Mouse (Mus musculus) limb, embryonic 14.5 days (tissue): ENCODE results near the gene Gm5475. TPM values are rescaled to one million over a fixed set of nuclear protein-coding genes. Genes with fewer than 3 reads are reported as not detected.

Experiments
- ATAC-seq: fragments of 200-750 bp; cut with Nextera tagmentation; 2 replicates; pipeline ENCODE4 v1.8.0; 2017; ENCODE audit warnings: low read depth, moderate number of reproducible peaks, moderate TSS enrichment; ENCODE audit not compliant: low FRiP score
- DNase-seq: peaks from one replicate; pipeline ENCODE4 v3.0.0-alpha.2; 2015; ENCODE audit warnings: low spot score
- H3K27ac ChIP-seq: fragments of 300-500 bp; sonication (generic); replicated peaks from 2 replicates; pipeline ENCODE4 v1.5.1; 2014; ENCODE audit warnings: low read depth, mild to moderate bottlenecking, low read length, moderate library complexity, mixed read lengths
- H3K27me3 ChIP-seq: fragments of 300-500 bp; sonication (generic); 2 replicates; pipeline ENCODE4 v1.6.1; 2014; ENCODE audit warnings: low read length, mixed read lengths; ENCODE audit not compliant: control insufficient read depth, insufficient read depth
- H3K36me3 ChIP-seq: fragments of 300-500 bp; sonication (generic); 2 replicates; pipeline ENCODE4 v1.6.1; 2014; ENCODE audit warnings: mild to moderate bottlenecking, low read length, moderate library complexity, mixed read lengths; ENCODE audit not compliant: control insufficient read depth, insufficient read depth
- H3K4me1 ChIP-seq: fragments of 300-500 bp; sonication (generic); 2 replicates; pipeline ENCODE4 v1.6.1; 2014; ENCODE audit warnings: antibody characterized with exemption, low read length, mixed read lengths; ENCODE audit not compliant: control insufficient read depth, insufficient read depth
- H3K4me2 ChIP-seq: fragments of 300-500 bp; sonication (generic); replicated peaks from 2 replicates; pipeline ENCODE4 v1.6.1; 2014; ENCODE audit warnings: low read depth, mild to moderate bottlenecking, low read length, moderate library complexity; ENCODE audit not compliant: severe bottlenecking
- H3K4me3 ChIP-seq: fragments of 300-500 bp; sonication (generic); replicated peaks from 2 replicates; pipeline ENCODE4 v1.5.1; 2014; ENCODE audit warnings: low read length
- H3K9ac ChIP-seq: fragments of 300-500 bp; sonication (generic); 2 replicates; pipeline ENCODE4 v1.6.1; 2014; ENCODE audit warnings: mild to moderate bottlenecking, low read depth, low read length, moderate library complexity; ENCODE audit not compliant: severe bottlenecking
- H3K9me3 ChIP-seq: fragments of 300-500 bp; sonication (generic); 2 replicates; pipeline ENCODE4 v1.6.1; 2016; ENCODE audit warnings: low read length; ENCODE audit not compliant: control insufficient read depth
- POLR2A ChIP-seq: fragments of 200-500 bp; IDR thresholded peaks from 2 replicates; pipeline ENCODE4 v1.8.0; 2012; ENCODE audit warnings: inconsistent platforms, mild to moderate bottlenecking, moderate library complexity, borderline replicate concordance; ENCODE audit not compliant: insufficient read depth, insufficient read length; ENCODE audit errors: extremely low read depth
- WGBS: fragments of 180-500 bp; shearing (Covaris S2); extraction: QIAGEN DNeasy Blood & Tissue Kit; methylation state at CpG from one replicate; pipeline ENCODE4 v1.1.7; 2014; 5-methylcytosine and 5-hydroxymethylcytosine counted together
- polyA plus RNA-seq, 2 experiments: library from polyadenylated mRNA; depleted of rRNA in 1 of 2; stranded (reverse) in 1 of 2; unstranded in 1 of 2; fragments of >200 nt; fragmentation: Nextera tagmentation in 1 of 2; extraction: Ambion mirVana in 1 of 2; gene quantifications; 2 replicates each; pipeline versions ENCODE4 v1.2.1 to v1.2.3; 2012 to 2014

The Gm5475 gene
- polyA plus RNA-seq, 2 experiments: 0.04 to 0.12 TPM

DNA sequence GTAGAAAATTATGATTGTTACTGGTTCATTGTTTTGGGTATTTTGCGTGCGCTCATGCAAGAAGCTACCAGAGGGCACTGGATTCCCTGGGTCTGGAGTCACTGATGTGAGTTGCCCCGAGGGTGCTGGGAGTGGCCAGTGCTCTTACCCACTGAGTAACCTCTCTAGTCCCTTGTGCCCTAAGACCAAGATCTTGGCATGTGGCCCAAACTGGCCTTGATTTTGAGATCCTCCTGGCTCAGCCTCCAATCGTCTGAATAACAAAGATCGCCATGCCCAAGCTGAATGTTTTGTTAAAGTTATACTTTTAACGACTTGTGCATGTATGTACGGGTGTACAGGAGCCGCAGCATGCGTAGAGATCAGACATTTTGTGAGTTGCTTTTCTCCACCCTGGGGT is 36.2 kb upstream of the Gm5475 start:
- H3K4me2 ChIP-seq: no peak overlapping the region

DNA sequence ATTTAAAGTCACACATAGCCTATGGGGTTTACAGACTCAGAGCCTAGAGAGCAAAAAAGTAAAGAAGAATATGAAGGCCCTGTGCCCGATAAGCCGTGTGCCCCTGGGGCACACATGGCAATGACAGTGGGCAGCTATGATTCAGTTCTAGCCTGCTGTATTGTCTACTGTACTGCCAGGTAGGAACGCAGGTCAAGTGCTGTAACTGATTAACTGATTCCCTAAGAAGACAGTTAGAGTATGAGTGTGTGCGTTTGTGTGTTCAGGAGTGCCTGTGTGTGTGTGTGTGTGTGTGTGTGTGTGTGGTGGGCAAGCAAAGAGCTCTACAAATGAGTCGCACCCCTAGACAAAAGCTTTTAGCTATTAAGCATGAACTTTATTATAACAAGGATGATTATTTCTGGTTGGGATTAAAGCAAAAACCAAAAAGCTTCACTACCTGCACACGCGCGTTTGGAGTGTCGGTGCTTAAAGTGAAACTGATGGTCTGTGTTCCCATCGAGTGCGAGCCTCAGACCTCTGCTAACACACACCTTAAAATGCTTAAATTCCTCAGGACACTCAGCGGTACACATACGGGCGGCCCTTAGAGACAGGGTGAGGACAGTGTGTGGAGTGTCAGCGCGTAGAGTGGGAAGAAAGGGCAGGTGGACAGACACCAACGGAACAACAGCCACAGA is 34.3 kb upstream of the Gm5475 start:
- Histone ChIP-seq H3K36me3 (no peaks in the 10 kb centered on the region), H3K27ac (no peak overlapping the region), H3K4me2 (no peak overlapping the region), H3K9me3 (no peaks in the 10 kb centered on the region), H3K9ac (no peak overlapping the region), H3K27me3 (no peaks in the 10 kb centered on the region), H3K4me1 (no peaks in the 10 kb centered on the region), H3K4me3 (no peak overlapping the region)
- 92% methylated on average over 17 of the region's 17 CpGs for WGBS
- DNase-seq: no peak
- no peak for ATAC-seq
- no peak for TF ChIP-seq POLR2A

More for the DNA sequence above, 36.2 kb upstream of the Gm5475 start:
- H3K4me3 ChIP-seq: no peak overlapping the region
- no peaks in the 10 kb centered on the region for H3K36me3 ChIP-seq
- no peak overlapping the region for H3K27ac ChIP-seq
- no peak overlapping the region for H3K9ac ChIP-seq
- no peak for TF ChIP-seq POLR2A
- ATAC-seq: no peak
- H3K27me3 ChIP-seq: no peaks in the 10 kb centered on the region
- 89% methylated on average over 9 of the region's 9 CpGs for WGBS
- H3K9me3 ChIP-seq: no peaks in the 10 kb centered on the region
- no peak for DNase-seq
- no peaks in the 10 kb centered on the region for H3K4me1 ChIP-seq

DNA sequence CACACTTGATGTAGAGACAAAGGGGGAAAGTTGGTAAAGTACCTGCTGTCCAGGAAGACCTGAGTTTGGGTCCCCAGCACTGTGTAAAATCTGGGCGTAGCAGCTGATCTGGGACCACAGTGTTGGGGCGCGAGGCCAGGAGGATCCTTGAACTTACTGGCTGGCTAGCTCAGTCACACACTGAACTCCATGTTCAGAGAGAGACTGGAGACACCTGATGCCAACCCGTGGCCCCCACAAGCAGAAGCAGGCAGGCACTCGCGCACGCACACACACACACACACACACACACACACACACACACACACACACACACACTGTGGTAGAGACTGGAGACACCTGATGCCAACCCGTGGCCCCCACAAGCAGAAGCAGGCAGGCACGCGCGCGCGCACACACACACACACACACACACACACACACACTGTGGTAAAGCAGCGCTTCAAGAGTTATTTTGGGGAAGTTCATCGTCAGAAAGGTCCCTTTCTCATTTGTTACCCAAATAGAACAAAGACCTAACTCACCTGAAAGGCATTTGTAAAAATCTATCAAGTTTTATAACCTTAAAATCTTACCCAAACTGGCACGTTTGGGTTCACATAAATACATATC is 33.6 kb upstream of the Gm5475 start:
- Histone ChIP-seq H3K4me1 (no peaks in the 10 kb centered on the region), H3K9me3 (no peaks in the 10 kb centered on the region), H3K27me3 (no peaks in the 10 kb centered on the region), H3K4me2 (no peak overlapping the region), H3K4me3 (no peak overlapping the region), H3K9ac (no peak overlapping the region), H3K36me3 (peaks cover 2% of the 10 kb centered on the region; the same call in 1 of the 2 replicates), H3K27ac (no peak overlapping the region)
- DNase-seq: no peak
- ATAC-seq: no peak
- 86% methylated on average over 14 of the region's 16 CpGs for WGBS
- TF ChIP-seq POLR2A: no peak

DNA sequence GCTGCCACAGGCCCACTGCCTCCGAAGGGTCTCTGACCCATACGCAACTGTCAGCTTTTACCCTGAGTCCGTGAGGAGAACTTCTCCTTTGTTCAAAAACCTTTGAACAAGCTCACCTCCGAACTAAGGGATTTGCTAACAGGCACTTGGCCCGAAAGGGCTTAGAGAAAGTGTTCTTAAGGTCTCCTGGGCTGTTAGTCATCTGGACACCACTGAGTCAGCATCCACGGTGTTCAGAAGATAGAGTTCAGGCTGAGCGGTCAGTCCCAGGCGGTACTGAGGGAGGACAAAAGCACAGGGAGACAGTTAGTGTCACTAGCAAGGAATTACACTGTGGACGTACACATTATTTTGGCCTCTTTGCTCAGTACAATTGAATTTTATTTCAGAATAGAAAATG is 33.1 kb upstream of the Gm5475 start:
- no peak for TF ChIP-seq POLR2A
- 71% methylated on average over 9 of the region's 9 CpGs for WGBS
- no peak overlapping the region for H3K27ac ChIP-seq
- DNase-seq (no peak), ATAC-seq (no peak)
- H3K36me3 ChIP-seq: peaks cover 8% of the 10 kb centered on the region
- H3K4me1 ChIP-seq: no peaks in the 10 kb centered on the region
- H3K9me3 ChIP-seq: no peaks in the 10 kb centered on the region
- no peak overlapping the region for H3K4me2 ChIP-seq
- H3K27me3 ChIP-seq: no peaks in the 10 kb centered on the region
- H3K9ac ChIP-seq: no peak overlapping the region
- H3K4me3 ChIP-seq: no peak overlapping the region

DNA sequence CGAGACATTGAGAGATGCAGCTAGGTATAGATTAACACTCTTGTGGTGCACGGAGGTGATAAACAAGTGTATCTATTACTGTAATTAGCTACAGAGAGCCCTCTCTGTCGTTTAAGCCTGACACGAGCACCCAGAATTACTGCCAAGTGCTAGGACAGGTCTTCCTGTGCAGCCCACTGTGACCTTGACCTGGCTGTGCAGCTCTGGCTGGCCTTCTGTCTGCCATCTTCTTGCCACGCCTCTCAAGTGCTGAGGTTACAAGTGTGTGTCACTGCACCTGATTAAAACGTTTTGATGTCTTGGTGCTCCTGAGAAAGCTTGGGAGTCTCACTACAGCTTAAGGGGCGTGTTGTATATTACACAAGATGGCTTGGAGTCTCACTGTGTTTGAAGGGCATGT is 30.9 kb upstream of the Gm5475 start:
- Histone ChIP-seq H3K9ac (no peak overlapping the region), H3K9me3 (no peaks in the 10 kb centered on the region), H3K4me1 (no peaks in the 10 kb centered on the region), H3K4me3 (no peak overlapping the region), H3K27ac (no peak overlapping the region), H3K4me2 (no peak overlapping the region), H3K27me3 (no peaks in the 10 kb centered on the region), H3K36me3 (peaks cover 29% of the 10 kb centered on the region)
- TF ChIP-seq POLR2A: no peak
- DNase-seq (no peak), ATAC-seq (no peak)
- 75% methylated on average over 7 of the region's 7 CpGs for WGBS

DNA sequence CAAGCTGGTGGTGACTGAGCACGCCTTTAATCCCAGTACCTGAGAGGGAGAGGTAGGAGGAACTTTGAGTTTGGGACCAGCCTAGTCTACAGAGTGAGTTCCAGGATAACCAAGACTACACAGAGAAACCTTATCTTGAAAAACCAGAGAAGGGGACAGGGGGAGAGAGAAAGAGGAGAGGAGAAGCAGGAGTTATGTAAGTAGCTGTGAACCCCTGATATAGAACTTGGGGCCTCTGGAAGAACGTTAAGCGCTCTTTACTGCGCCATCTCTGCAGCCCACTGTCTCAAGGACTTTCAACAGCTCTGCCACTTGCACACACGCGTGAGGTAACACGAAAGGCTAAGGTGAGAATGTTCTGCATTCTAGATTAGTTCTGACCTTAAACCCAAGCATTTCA is 30.3 kb upstream of the Gm5475 start:
- no peak overlapping the region for H3K4me2 ChIP-seq
- 92% methylated on average over 7 of the region's 7 CpGs for WGBS
- H3K9ac ChIP-seq: no peak overlapping the region
- DNase-seq (no peak), ATAC-seq (no peak)
- no peaks in the 10 kb centered on the region for H3K4me1 ChIP-seq
- H3K4me3 ChIP-seq: no peak overlapping the region
- no peak overlapping the region for H3K27ac ChIP-seq
- H3K9me3 ChIP-seq: no peaks in the 10 kb centered on the region
- H3K27me3 ChIP-seq: no peaks in the 10 kb centered on the region
- TF ChIP-seq POLR2A: no peak
- H3K36me3 ChIP-seq: peaks cover 34% of the 10 kb centered on the region
